Mouse (Mus musculus) forebrain, embryonic 10.5 days (tissue): ENCODE results near the gene Qrfpr. TPM values are rescaled to one million over a fixed set of nuclear protein-coding genes. Genes with fewer than 3 reads are reported as not detected.

Source experiments
- DNase-seq: peaks from one replicate; pipeline ENCODE4 v3.0.0-alpha.2; 2017; ENCODE audit warnings: low spot score; ENCODE audit errors: extremely low spot score
- H3K27ac ChIP-seq: fragments of 300-500 bp; sonication (generic); 2 replicates; pipeline ENCODE4 v1.5.1; 2016; ENCODE audit warnings: mild to moderate bottlenecking
- H3K27me3 ChIP-seq: fragments of 300-500 bp; sonication (generic); 2 replicates; pipeline ENCODE4 v1.6.1; 2016; ENCODE audit warnings: mild to moderate bottlenecking; ENCODE audit not compliant: poor library complexity, severe bottlenecking
- H3K36me3 ChIP-seq: fragments of 300-500 bp; sonication (generic); replicated peaks from 2 replicates; pipeline ENCODE4 v1.6.1; 2016; ENCODE audit warnings: mild to moderate bottlenecking, moderate library complexity
- H3K4me1 ChIP-seq: fragments of 300-500 bp; sonication (generic); 2 replicates; pipeline ENCODE4 v1.6.1; 2016
- H3K4me3 ChIP-seq: fragments of 300-500 bp; sonication (generic); 2 replicates; pipeline ENCODE4 v1.5.1; 2016; ENCODE audit warnings: mild to moderate bottlenecking, moderate library complexity
- H3K9me3 ChIP-seq: fragments of 300-500 bp; sonication (generic); 2 replicates; pipeline ENCODE4 v1.6.1; 2016; ENCODE audit warnings: mild to moderate bottlenecking, moderate library complexity
- WGBS: fragments of 180-500 bp; shearing (Covaris S2); methylation state at CpG from one replicate; pipeline ENCODE4 v1.1.7; 2016; 5-methylcytosine and 5-hydroxymethylcytosine counted together
- polyA plus RNA-seq: library from polyadenylated mRNA; unstranded; fragments of >200 nt; fragmentation: Nextera tagmentation; extraction: Ambion mirVana; gene quantifications from 2 replicates; pipeline ENCODE4 v1.2.1, GENCODE M21; 2016

Gene Qrfpr
- polyA plus RNA-seq, 1 experiment from 2014 or later: 0.38 TPM

- Histone ChIP-seq H3K36me3 (no peaks in the 10 kb centered on the region), H3K9me3 (0 out of 2 replicates have a peak, but pooled peaks cover 6% of the 10 kb centered on the region), H3K27ac (no peak overlapping the region), H3K27me3 (no peaks in the 10 kb centered on the region), H3K4me3 (no peak overlapping the region), H3K4me1 (no peaks in the 10 kb centered on the region)
- WGBS: 65% methylated on average over 2 of the region's 2 CpGs
- DNase-seq: no peak
Measured at GRCm38 (mm10) chr3:36137560-36137959, 84.6 kb downstream of the Qrfpr start.

GRCm38 (mm10) chr3:36136152-36136551 is 86.0 kb downstream of the Qrfpr start:
- Histone ChIP-seq H3K36me3 (no peaks in the 10 kb centered on the region), H3K9me3 (no peaks in the 10 kb centered on the region), H3K27me3 (no peaks in the 10 kb centered on the region), H3K4me3 (no peak overlapping the region), H3K4me1 (no peaks in the 10 kb centered on the region), H3K27ac (no peak overlapping the region)
- DNase-seq: no peak

Other genes starting within 250 kb of the Qrfpr start
- gene Mccc1, start 221.6 kb downstream of the Qrfpr start, polyA plus RNA-seq: 37.9 and 38.6 TPM in 2 replicates
- gene Ccdc144b, start 168.8 kb downstream of the Qrfpr start, polyA plus RNA-seq: not detected in 2 replicates
- 98.3 and 103 TPM in 2 replicates for gene Acad9, start 156.3 kb downstream of the Qrfpr start, polyA plus RNA-seq
- 7.7 and 8.4 TPM in 2 replicates for gene D3Ertd254e, start 71.3 kb downstream of the Qrfpr start, polyA plus RNA-seq